Mouse (Mus musculus) MN1 (cell line): ENCODE data around the gene Ccnt2.

Experiments used
- DNase-seq: peaks from one replicate; pipeline ENCODE4 v3.0.0-alpha.2; 2016; ENCODE audit warnings: low spot score

The Ccnt2 gene

DNA sequence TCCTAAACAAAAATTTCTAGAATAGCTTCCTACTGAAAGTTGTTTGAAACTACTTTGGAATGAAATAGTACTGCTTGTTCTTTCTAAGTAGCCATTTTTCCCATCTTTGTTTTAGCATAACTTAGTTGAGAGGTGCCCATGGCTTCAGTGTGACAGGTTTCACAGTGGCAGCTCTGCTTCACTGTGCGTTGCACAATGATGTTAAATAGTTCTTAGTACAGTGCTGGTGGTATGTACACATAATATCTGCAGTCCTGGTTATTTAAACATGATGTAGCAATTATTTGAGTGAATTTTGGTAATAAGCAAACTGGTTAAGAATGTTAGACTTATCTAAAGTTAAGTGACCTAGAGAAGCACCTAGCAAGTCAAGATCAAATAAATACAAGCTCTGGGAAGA is 19.5 kb downstream of the Ccnt2 start:
- no peak for DNase-seq

DNA sequence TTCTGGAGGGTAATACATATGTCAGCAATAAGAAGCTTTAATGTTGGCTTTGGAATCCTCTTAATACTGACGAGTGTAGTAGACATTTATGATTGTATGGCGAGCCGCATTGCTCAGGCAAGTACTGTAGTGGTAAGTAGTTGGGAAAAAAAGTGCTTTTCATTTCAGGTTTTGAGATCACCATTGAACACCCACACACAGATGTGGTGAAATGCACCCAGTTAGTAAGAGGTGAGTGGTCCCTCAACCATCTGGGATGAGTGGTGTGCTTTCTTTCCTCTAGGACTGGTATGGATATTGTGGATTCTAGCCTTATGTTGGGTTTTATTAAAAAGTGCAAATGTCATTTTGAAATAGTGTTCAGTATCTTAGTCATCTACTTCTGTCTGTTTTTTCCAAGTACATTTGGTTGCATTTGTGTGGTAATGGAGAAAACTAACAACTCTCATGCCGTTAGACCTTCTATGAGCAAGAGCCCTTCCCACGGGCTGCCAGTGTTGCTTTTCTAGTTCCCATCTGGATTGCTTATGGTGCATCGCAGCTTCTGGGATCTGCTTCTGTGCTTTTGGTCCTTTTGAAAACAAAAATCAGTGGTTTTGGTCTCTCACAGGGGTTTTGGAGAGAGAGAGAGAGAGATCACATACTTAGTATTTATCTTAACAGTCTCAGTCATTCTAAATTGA is 21.3 kb downstream of the Ccnt2 start:
- DNase-seq: no peak

DNA sequence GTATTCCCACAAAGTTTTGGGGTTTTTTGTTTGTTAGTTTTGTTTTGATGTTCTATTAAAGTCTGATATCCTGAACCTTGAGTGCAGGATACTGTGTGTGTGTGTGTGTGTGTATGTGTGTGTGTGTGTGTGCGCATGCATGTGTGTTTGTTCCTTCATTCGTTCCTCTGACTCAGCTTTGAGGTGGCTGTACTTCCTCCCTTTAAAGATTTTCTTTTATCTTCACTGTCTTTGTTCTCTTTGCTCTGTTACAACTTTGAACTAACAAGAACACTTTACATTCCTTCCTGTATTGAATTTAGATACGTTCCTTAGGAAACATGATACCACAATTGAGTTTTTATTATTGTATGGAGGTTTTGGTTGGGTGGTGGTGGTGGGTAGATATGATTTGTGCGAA is 22.4 kb downstream of the Ccnt2 start:
- DNase-seq: no peak

DNA sequence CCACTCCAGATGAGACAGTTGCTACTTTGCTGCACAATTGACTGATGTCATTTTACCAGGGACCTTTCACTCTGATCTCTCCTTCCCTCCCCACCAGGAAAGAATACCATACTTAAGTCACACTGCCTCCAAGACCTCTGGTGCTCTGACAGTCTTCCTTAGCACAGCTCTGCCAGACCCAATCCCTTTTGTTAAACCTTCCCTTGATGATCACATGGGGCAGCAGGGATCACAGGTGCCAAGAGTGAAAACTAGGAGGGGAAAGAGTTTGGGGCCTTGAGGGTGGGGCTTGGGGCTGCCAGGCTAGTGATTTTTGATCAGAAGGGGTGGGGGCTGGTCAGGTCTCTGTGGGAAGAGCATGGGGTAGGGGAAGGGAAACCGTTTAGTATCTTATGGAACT is 22.8 kb downstream of the Ccnt2 start:
- no peak for DNase-seq

DNA sequence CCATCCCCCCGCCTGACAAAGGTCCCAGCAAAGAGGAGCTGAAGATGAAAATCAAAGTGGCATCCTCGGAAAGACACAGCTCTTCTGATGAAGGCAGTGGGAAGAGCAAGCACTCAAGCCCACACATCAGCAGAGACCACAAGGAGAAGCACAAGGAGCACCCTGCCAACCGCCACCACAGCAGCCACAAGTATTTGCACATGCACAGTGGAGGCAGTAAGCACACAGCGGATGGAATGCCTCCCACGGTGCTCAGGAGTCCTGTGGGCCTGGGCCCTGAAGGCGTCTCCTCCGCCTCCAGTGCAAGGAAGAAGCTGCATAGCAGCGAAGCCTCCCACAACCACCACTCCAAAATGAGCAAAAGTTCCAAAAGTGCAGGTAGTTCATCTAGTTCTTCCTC is 29.0 kb downstream of the Ccnt2 start:
- no peak for DNase-seq

DNA sequence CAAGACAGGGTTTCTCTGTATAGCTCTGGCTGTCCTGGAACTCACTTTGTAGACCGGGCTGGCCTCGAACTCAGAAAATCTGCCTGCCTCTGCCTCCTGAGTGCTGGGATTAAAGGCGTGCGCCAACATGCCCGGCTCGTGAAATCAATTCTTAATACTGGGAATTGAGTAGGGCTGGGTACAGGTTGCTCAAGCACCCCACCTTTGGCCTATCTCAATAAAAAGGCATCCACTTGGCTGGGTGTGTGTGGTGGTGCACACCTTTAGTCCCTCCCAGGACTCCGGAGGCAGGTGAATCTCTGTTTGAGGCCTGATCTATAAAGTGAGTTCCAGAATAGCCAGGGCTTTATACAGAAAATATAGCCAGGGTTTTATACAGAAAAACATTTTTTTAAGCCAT is 34.7 kb downstream of the Ccnt2 start:
- DNase-seq: no peak

DNA sequence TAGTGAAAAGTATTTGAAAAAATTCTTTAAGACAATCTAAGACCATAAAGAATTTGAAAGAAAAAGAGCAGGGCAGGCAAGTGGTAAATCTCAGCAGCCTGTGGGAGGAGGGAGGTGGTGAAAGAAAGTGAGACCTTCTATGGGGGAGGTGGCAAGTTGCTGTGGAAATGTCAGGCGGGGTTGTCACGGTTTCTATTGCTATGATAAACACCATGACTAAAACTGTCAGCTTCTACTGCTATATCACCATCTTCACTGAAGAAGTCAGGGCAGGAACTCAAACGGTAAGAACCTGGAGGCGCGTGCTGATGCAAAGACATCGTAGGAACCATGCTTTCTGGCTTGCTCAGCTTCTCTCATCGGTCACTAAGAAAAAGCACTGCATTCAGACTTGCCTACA is 39.0 kb downstream of the Ccnt2 start:
- DNase-seq: no peak

DNA sequence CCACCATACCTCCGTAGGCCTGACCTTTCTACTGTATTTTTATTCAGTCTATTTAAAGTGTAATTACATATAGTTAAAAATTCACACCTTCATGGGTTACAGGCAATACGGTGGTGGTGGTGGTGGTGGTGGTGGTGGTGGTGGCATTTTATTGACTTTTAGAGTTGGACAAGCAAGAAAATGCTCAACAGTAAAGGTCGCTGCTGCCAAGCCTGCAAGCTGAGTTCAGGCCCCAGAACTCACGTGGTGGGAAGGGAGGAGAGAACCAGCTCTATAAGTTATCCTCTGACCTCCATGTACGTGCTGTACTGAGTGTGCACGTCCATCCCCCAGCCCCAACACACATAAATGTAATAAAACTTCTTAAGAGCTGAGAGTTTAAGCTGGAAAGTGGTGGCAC is 42.4 kb downstream of the Ccnt2 start:
- DNase-seq: no peak

DNA sequence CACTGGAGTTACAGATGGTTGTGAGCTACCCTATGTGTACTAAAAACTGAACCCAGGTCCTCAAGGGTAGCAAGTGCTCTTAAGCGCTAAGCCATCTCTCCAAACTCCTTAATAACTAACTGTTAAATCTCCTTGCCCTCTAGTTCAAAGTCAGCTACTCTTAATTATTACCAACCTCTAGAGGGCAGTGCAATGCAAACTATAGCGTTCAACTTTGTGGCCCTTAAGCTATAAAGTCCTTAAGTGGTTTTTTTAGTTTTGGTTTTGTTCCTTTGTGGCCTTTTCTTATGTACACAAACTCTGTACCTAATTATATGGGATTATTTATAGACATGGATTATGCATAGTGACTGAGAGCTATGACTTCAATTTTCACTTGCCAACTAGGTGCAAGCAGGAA is 53.4 kb downstream of the Ccnt2 start:
- peak; percentile 72 for DNase-seq

DNA sequence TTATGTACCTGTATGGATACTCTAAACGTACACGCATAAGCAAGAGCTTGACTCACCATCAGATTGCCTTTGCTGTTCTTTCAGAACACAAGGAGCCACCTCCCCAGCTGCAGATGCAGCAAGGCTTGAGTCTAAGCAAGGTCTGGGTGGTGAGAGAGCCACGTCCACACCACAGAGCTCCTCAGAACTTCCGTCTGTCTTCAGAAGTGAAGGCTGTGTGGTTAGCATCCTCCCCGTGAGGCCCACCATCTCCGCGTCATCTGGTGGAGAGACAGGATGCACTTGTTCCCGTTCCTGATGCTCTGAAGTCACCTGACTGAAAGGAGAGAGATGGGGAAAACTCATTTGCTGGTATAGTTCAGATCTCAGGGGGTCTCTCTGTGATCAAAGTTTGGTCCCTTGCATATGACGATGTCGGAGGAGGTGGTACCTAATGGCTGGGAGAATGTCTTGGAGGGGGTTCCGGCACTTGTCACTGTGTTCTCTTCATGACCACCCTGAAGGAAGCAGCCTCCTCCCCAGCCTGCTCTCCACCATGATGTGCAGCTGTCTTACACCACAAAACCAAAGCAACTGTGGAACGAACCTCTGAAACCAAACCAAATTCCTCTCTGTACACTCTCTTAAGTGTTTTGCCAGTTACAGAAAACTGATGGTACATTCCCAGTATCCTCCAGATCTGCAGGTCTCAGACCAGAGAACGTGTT is 56.4 kb downstream of the Ccnt2 start:
- no peak for DNase-seq

DNA sequence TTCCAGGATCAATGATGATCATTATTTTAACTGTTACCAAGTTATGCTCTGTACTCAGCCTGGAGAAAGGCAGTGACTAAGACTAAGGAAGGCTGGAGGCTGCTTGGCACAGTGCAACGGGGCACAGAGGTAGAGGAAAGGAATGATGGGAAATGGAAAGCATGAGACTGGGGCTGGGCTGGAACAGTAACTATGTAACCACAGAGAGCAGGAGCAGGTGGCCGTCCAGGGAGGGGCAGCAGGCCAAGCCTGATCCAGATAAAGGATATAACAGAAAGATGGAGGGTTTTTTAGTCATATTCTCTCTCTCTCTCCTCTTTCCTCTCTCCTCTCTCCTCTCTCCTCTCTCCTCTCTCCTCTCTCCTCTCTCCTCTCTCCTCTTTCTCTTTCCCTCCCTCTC is 59.8 kb downstream of the Ccnt2 start:
- no peak for DNase-seq

DNA sequence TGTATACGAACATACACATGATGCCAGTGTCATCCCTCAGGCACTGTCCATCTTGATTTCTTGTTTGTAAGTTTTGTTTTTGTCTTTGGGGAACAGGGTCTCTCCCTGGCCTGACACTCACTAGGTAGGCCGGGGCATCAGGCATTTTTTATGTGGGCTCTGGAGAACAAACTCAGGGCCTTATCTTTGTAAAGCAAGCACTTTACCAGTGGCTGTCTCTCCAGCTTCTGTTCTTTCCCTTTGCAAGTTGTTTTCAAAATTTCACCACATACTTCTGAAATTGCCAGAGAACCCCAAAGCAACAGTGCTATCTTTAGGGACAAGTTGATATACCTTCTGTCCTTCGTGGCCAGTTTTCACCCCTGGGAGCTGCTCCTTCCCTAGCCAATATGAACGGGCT is 60.2 kb downstream of the Ccnt2 start:
- no peak for DNase-seq

DNA sequence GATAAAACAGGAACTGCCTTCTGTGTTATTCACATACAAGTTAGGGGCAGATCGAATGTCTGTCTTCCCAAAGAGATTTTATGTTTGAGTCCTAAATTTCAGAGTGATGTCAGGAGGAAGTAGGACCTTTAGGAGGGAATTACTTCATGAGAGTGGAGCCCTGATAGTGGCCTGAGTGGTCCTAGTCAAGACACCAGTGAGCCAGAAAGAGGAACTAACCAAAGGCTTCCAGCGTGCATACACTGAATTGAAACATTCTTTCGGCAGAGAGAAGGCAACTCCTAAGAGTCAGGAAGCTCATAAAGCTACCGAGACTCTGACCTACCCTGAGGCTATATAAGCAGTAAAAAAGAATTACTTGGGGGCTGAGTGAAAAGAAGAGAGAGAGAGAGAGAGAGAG is 62.7 kb downstream of the Ccnt2 start:
- DNase-seq: no peak

DNA sequence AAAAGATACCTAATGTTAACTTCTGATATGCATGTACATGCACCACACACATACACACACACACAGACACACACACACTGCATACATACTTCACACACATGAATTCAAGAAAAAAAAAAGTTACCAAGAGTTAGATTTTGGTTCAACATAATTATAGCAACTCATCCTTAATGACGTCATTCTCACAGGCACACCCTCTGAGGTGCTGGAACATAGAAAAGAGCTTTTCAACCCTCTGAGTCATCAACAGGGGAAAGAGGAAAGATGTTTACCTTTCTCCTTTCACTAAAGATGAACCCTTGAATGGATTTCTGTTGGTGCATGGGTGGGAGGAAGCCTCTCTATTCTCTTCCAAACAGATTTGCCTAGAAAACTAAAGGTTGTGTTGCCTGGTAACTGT is 64.6 kb downstream of the Ccnt2 start:
- DNase-seq: no peak

DNA sequence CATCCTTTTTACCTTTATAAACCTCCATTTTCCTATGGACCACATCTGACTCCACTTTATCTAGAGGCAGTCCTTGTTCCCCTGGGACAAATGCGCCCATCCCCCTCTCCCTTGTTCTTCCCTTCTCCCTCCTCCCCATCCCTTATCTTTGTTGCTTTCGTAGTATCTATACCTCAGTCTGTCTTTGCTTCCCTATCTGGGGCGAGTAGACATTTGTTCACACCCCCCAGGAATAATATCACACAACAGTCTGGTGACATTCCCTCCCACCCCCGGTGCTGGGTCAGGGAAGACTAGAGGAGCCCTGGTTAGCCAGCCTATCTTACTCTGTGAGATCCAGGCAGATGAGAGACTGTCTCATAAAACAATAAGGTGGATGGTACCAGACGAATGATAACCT is 71.5 kb downstream of the Ccnt2 start:
- DNase-seq: no peak

DNA sequence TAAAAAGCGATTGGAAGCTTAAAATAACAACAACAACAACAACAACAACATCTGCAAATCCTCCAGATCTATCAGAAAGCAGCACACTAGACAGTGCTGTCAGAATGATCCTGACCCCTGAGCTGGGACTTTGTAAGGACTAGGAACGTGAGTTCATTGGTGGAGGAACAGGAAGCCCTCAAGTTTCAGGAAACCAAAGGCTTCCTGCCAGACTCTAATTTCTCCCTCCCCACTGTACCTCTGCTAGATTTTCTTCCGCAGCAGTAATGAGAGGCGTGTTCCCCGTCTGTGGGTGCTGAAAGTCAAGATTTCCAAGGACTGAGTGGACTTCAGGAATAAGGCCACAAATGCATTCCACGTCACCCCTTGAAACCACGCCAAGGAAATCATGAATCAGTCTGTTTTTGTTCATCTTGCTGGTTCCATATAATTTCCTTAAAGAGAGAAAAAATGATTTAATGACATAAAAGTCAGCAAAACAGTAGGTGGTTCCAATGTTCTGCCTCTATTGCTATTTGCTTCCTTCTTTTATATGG is 76.2 kb downstream of the Ccnt2 start:
- DNase-seq: no peak

DNA sequence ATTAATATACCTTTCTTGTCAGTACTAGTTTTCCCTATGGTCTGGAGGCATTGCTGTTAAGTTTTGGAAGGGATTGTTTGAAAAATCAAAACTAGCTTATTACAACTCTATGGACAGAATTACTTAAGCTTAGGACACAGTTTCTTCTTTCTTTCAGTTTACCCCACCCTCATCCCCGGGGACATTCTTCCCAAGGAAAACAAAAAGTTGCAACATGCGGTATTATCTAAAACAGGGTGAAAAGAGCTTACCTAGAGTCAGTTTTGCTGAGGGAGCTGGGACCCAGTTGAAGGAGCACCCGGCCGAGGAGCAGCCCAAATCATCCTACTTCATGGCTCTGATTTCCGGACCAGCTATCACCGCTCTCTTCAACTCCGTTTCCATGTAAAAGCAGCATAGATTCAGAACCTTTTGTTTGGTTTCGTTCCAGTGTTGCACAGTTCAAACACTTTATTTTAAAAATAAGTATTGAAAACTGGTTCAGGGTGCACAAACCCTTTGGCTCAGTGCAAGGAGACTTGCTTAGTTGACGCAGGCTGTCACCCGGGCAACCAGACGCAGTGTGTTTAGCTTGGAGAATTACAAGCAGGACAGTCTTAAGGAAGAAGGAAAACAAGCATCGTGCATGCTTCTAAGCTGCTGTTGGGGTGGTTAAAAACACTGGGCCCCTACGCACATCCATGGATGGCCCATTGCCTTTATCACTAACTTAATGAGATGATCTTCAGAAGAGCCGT is 80.7 kb downstream of the Ccnt2 start, which contains the start of gene Map3k19:
TSS of gene Map3k19 (minus strand) at position 546 of the 737 bp plus-strand sequence.
- DNase-seq: no peak
